ENCODE assay signal across 8 mouse cellular contexts in the genomic region with DNA sequence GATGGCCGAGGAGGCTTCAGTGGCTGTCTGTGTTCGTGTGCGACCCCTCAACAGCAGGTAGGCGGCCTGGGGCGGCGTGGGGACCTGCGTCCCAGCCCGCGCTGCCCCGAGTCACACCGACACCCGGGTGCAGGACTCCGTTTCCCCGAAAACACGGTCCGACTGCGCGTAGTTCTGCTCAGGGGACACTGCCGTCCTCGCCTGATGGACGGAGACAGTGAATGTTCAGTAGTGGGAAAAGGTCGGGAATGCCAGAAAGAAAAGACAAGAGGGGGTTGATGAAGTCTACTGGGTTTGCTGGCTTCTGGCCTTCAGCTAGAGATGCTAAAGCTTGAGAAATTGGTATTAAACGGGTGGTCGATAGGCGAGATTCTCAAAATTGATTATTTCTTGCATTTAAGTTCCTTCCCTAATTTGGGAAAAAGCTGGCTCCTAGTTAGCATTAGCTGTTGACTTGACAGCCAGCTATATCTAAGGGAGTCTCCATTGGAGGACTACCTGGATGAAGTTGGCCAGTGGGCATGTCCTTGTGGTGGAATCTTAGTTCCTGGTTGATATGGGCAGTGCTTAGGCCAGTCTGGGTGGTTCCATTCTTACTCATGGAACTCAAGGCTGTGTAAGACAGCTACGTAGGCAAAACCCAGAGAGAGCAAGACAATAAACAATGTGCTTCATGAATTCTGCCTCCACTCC. TPM values are rescaled to one million over a fixed set of nuclear protein-coding genes. Genes with fewer than 3 reads are reported as not detected.
A peak's percentile ranks its signal among the peaks of the same experiment; 100 is the strongest.
DNase-seq lines count a peak whose midpoint lies in the region; ATAC-seq and TF ChIP-seq lines count a peak whose summit lies in the region.

No protein-coding gene starts in this region.

- ATAC-seq in forebrain, embryonic 14.5 days, result no peak
- ATAC-seq in liver, embryonic 16.5 days (ENCODE audit: low read depth), result peak; percentile 67

- WGBS in kidney, adult 2 months, result under 1% methylated on average over 26 of the region's 26 CpGs
- WGBS in forebrain, embryonic 14.5 days, result under 1% methylated on average over 26 of the region's 26 CpGs
- WGBS in liver, embryonic 16.5 days (ENCODE audit: insufficient replicate concordance), result under 1% methylated on average over 26 of the region's 26 CpGs

- no peak for TF ChIP-seq CTCF in kidney, adult 2 months (conservative IDR thresholded peaks at IDR 0.05; ENCODE audit: insufficient read depth, insufficient read length, low read depth, low read length)

- H3K27me3 ChIP-seq in kidney, adult 2 months (replicated peaks; ENCODE audit: control insufficient read depth, insufficient read depth, low read length), result no peaks in the 10 kb centered on the region
- H3K27me3 ChIP-seq in forebrain, embryonic 14.5 days (replicated peaks; ENCODE audit: control insufficient read depth, insufficient read depth, low read length), result no peaks in the 10 kb centered on the region
- H3K27me3 ChIP-seq in liver, embryonic 16.5 days (ENCODE audit: control insufficient read depth, insufficient read depth, low read depth, low read length), result no peaks in the 10 kb centered on the region

- no peak for TF ChIP-seq POLR2A in kidney, adult 2 months (IDR thresholded peaks at IDR 0.05; ENCODE audit: low read depth, low read length)

- H3K9ac ChIP-seq in forebrain, embryonic 14.5 days (ENCODE audit: low read length), result peak overlapping the region; percentile 62
- peak overlapping the region; percentile 86 for H3K9ac ChIP-seq in liver, embryonic 16.5 days (ENCODE audit: low read depth, low read length)

- no peaks in the 10 kb centered on the region for H3K9me3 ChIP-seq in forebrain, embryonic 14.5 days (replicated peaks; ENCODE audit: control insufficient read depth, low read length)
- H3K9me3 ChIP-seq in liver, embryonic 16.5 days (replicated peaks; ENCODE audit: control insufficient read depth, low read length), result no peaks in the 10 kb centered on the region

- peak overlapping the region; percentile 56 for H3K4me2 ChIP-seq in forebrain, embryonic 14.5 days (ENCODE audit: low read length)
- peak overlapping the region; percentile 73 for H3K4me2 ChIP-seq in liver, embryonic 16.5 days (ENCODE audit: low read depth, low read length)

- no peak overlapping the region for H3K27ac ChIP-seq in kidney, adult 2 months (ENCODE audit: insufficient read depth, low read depth, low read length)
- no peak overlapping the region for H3K27ac ChIP-seq in forebrain, embryonic 14.5 days (ENCODE audit: low read depth, low read length)
- peak overlapping the region; percentile 56 for H3K27ac ChIP-seq in liver, embryonic 16.5 days (ENCODE audit: low read length)

- H3K36me3 ChIP-seq in kidney, adult 2 months (ENCODE audit: control insufficient read depth, insufficient read depth, low read length), result no peaks in the 10 kb centered on the region
- H3K36me3 ChIP-seq in forebrain, embryonic 14.5 days (ENCODE audit: control insufficient read depth, insufficient read depth, low read length), result peaks cover 17% of the 10 kb centered on the region
- peaks cover 23% of the 10 kb centered on the region for H3K36me3 ChIP-seq in liver, embryonic 16.5 days (ENCODE audit: control insufficient read depth, insufficient read depth)

- DNase-seq in kidney, adult 2 months, result no peak
- DNase-seq in kidney, postnatal 25 days, result no peak
- DNase-seq in MEL-GATA-1-ER (ENCODE audit: extremely low read depth, low read depth), result peak; percentile 51
- no peak for DNase-seq in forebrain, embryonic 14.5 days (ENCODE audit: low spot score)
- DNase-seq in layer of hippocampus, postnatal 25 days (ENCODE audit: extremely low spot score in 1 of 2, low spot score in 1 of 2), result no peak
- no peak for DNase-seq in lung, postnatal 36 days
- no peak for DNase-seq in B cell, adult 2 months

- peak overlapping the region; percentile 65 for H3K4me3 ChIP-seq in kidney, adult 2 months (ENCODE audit: insufficient read depth, low read depth, low read length)
- peak overlapping the region; percentile 61 for H3K4me3 ChIP-seq in forebrain, embryonic 14.5 days (ENCODE audit: low read depth, low read length)
- H3K4me3 ChIP-seq in liver, embryonic 16.5 days (ENCODE audit: low read depth, low read length), result peak overlapping the region; percentile 93

- no peaks in the 10 kb centered on the region; the same call in 1 of the 2 replicates for H3K4me1 ChIP-seq in kidney, adult 2 months (ENCODE audit: control insufficient read depth, insufficient read depth, low read length)
- peaks cover 14% of the 10 kb centered on the region for H3K4me1 ChIP-seq in forebrain, embryonic 14.5 days (ENCODE audit: control insufficient read depth, insufficient read depth, low read length)
- peaks cover 11% of the 10 kb centered on the region for H3K4me1 ChIP-seq in liver, embryonic 16.5 days (ENCODE audit: control insufficient read depth, low read depth, low read length)

RNA-seq across cellular contexts. Expression of a gene that starts 0.5 kb away (rescaled TPM):
- polyA plus RNA-seq in kidney, adult 2 months (2012; rRNA removed), result 0.15 and 0.48 TPM in 2 replicates
- polyA plus RNA-seq in forebrain, embryonic 14.5 days (2014; fragmentation: Nextera tagmentation; extraction: Ambion mirVana), result 15.2 and 17.7 TPM in 2 replicates
- 16.7 and 18.6 TPM in 2 replicates for polyA plus RNA-seq in liver, embryonic 16.5 days (2015; fragmentation: Nextera tagmentation; extraction: Ambion mirVana)
- total RNA-seq in layer of hippocampus, postnatal 25 days (2021), result 1 to 10 TPM; 1.5 to 2.4 TPM

Comparison
In these comparisons a context has a peak if more than half of its experiments do, and no peak if none do; other contexts are left out.
1. RNA of a gene that starts 0.5 kb away (polyA plus RNA-seq): 15.2 to 17.7 TPM in forebrain, embryonic 14.5 days and 16.7 to 18.6 TPM in liver, embryonic 16.5 days; 0.15 to 0.48 TPM in kidney, adult 2 months; every median in the first group is over 10 times any median in the second.
2. Peak in every context shown above with its lines, with median percentiles within 50 percentile points of each other: H3K4me3 ChIP-seq.